Mouse (Mus musculus): ENCODE measurements at regions not wholly inside any gene's neighbourhood (a gene's known extent, or its start where the extent isn't known, plus 50 kb on each side); places are given as distances from the start of the nearest gene placed in this dataset.
A peak's percentile ranks its signal among the peaks of the same experiment; 100 is the strongest.
"Not testable (repeated sequence)": the region's sequence is repeated elsewhere in the genome, so short reads cannot be mapped to it uniquely, and the experiment has no call there.

DNA sequence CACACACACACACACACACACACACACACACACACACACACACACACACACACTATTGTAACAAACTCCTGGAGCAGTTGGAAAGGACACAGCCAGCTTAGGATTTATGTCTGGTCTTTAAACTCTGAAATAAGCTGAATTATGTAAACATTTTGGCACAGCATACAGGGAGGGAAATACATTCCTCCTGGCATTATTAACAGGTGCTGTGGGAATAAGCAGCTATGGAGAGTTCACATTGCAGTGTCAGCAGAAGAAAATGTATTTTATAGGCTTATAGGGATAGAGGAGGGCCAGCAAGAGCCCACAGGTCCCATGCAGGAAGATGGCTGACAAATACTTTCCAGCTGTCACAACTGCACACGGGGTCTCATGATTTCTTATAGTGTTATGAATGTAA lies 100.8 kb upstream of the Arhgap20 start:
- DNase-seq: no peak

GRCm38 (mm10) chr9:51664876-51665275 lies 100.3 kb upstream of the Arhgap20 start:
- DNase-seq: no peak

DNA sequence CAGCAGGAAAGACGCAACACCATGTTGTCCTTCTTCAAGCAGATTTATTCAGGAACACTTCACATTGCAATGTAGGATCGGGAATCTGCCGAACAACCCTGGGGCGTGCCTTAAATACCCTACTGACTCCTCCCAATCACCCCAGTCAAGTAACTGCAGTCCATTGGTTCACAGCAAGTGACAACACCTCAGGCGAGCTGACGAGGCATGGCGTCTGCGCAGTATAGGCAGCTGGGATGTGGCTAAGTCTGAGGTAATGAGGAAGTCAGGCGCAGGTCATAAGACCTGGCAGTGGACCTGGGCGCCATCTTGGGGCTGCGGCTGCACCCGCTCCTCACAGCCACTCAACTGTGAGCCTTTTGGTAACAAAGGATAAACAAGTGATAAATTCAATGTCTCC lies 96.2 kb upstream of the Arhgap20 start:
- not testable (repeated sequence) for DNase-seq

GRCm38 (mm10) chr9:51670531-51670930 lies 94.6 kb upstream of the Arhgap20 start:
- peak; percentile 29 for DNase-seq

DNA sequence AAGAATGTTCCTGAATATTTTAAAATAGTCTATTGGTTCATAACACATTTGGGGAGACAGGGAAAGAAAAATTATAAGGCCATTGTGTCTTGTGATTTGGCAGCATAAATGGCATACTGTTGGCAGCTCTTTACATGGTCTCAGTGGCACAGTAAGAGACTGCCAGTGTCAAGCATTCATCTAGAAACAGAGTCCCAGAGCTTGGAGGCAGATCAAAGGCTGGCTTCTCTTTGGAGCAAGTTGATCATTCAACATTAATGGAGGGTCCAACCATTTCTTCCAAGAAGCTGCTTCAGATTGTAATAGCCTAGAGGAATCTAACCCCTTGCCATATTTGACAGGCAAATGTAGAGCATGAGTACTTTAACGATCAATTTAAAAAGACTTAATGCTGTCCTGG lies 78.6 kb upstream of the Arhgap20 start:
- peak; percentile 33 for DNase-seq

- DNase-seq: no peak
Observed at GRCm38 (mm10) chr9:51714326-51714725, 50.8 kb upstream of the Arhgap20 start.
